Mouse (Mus musculus) cerebellum, postnatal 10 days (tissue): ENCODE measurements at regions not wholly inside any gene's neighbourhood (a gene's known extent, or its start where the extent isn't known, plus 50 kb on each side); places are given as distances from the start of the nearest gene placed in this dataset.

ENCODE experiments used
- DNase-seq, 2 experiments: peaks; one replicate each; pipeline ENCODE4 v3.0.0; 2021; ENCODE audit warnings: mixed read lengths in 2 of 2

DNA sequence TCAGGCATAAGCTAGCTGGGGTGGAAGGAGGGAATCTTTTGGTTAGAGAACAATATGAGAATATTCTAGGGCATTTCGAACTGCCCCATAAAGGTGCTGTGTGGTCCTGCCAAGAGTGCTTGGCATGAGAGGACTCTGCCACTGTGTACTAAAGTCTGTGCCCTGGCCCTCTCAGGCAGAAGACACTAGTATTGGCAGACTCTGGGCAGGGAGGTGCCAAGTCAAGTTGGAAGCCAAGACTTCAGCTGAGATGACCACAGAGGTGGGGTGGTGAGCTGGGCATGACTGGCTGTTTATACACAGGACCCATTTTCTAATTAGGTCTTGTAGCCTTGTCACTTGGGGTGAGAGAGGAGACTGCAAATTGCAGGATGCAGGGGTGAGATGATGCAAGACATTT lies 104.4 kb upstream of the Glra1 start:
- peak; percentile 91 to 95 for DNase-seq

GRCm38 (mm10) chr11:55707467-55707866 lies 99.5 kb upstream of the Glra1 start:
- no peak for DNase-seq

GRCm38 (mm10) chr11:55701921-55702320 lies 93.9 kb upstream of the Glra1 start:
- no peak for DNase-seq

- DNase-seq, result no peak
These were observed 77.1 kb upstream of the Glra1 start for GRCm38 (mm10) chr11:55685031-55685519.

GRCm38 (mm10) chr11:55682351-55682961 lies 74.5 kb upstream of the Glra1 start:
- DNase-seq, result no peak

- DNase-seq, result peak in 1 of 2 experiments; percentile 10
These were observed 73.4 kb upstream of the Glra1 start for GRCm38 (mm10) chr11:55681226-55681980.

- DNase-seq, result no peak
These were observed 55.1 kb upstream of the Glra1 start for GRCm38 (mm10) chr11:55663108-55663507.

- DNase-seq, result no peak
These were observed 54.3 kb upstream of the Glra1 start for GRCm38 (mm10) chr11:55662283-55662682.
